Mouse (Mus musculus) megakaryocyte-erythroid progenitor cell, adult 5 weeks (primary cell): ENCODE data around the gene Blnk. TPM values are rescaled to one million over a fixed set of nuclear protein-coding genes. Genes with fewer than 3 reads are reported as not detected.

ENCODE experiments used
- polyA plus RNA-seq: library from polyadenylated mRNA; stranded (reverse); fragments of >175 nt; gene quantifications from 2 replicates; pipeline ENCODE4 v1.2.3, GENCODE M21; 2012

Blnk gene
- 3.6 and 6.2 TPM in 2 replicates for polyA plus RNA-seq

DNA sequence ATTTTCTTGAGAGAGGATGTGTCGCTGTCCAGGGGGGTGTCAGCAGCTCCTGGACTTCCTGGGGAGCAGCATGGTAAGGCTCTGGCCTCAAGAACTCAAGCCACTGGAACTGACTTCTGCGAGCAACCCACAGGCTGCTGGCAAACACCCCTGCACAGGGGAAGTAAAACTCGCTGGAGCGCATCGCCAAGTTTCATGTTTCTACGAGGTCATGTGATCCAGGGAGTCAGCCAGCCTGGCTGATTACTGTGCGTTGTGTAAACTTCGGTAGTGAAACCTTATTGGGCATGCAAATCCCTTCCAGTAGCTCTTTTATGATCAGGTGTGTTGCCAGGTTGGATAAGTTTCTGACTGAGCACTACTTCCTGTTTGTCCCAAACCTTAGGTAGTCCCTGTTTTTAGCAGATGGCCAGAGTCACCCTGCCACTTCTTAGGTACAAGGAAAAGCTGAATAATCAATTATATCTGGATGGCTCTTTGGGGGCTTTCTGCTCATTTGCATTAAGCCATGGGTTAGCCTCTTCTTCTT is at the start of gene Blnk:
Gene Blnk (minus strand): TSS at position 479 of the 529 bp plus-strand sequence.

DNA sequence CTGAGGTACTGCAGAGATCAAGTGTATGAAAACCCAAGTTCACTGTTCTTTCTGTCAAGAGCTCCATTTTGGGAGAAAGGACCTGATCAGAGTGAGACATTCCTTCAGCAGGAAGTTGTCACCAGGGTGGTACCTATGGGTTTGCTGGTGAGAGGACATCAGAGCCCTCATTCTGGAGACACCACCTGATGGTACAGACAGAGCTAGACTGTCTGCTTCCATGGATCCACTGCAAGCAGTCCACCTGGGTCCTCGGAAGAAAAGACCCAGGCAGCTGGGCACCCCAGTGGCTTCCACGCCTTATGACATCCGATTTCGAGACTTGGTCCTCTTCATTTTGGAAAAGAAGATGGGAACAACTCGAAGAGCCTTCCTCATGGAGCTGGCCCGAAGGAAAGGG is 34.9 kb upstream of the Blnk start, which contains the start of gene Dntt:
Gene Dntt (plus strand): TSS at position 57 of the 400 bp plus-strand sequence.

GRCm38 (mm10) chr19:40894519-40895392 is 99.6 kb downstream of the Blnk start, which contains the start of gene Zfp518a:
Gene Zfp518a (plus strand): TSS chr19:40894705.

Other genes starting within 250 kb of the Blnk start
- 0.02 and 0.23 TPM in 2 replicates for gene Cc2d2b, start 245.8 kb downstream of the Blnk start, polyA plus RNA-seq
- 2.7 and 3.8 TPM in 2 replicates for gene Ccnj, start 163.3 kb downstream of the Blnk start, polyA plus RNA-seq
- 0.49 and 0.51 TPM in 2 replicates for gene Zfp518a, start 99.8 kb downstream of the Blnk start, polyA plus RNA-seq
- gene Dntt, start 34.7 kb upstream of the Blnk start, polyA plus RNA-seq = 3.9 and 9.0 TPM in 2 replicates
- not detected in 2 replicates for gene Opalin, start 82.6 kb upstream of the Blnk start, polyA plus RNA-seq
- gene Tll2, start 212.3 kb upstream of the Blnk start, polyA plus RNA-seq = not detected in 2 replicates